Mouse (Mus musculus): Measurements from ENCODE around the gene Fcor.

Gene Fcor

GRCm38 (mm10) chr8:3674671-3675070, 2.5 kb upstream of the Fcor start:
- DNase-seq (ENCODE audit: low read depth, low spot score): no peak

GRCm38 (mm10) chr8:3670388-3670787, 1.8 kb downstream of the Fcor start:
- DNase-seq (ENCODE audit: low read depth, low spot score): peak; percentile 72

GRCm38 (mm10) chr8:3665507-3665906, 6.7 kb downstream of the Fcor start, which contains the start of gene Mcemp1:
Mcemp1 (plus strand) TSS chr8:3665754.
- no peak for DNase-seq (ENCODE audit: low read depth, low spot score)

GRCm38 (mm10) chr8:3664405-3664804, 7.8 kb downstream of the Fcor start:
- no peak for DNase-seq (ENCODE audit: low read depth, low spot score)

GRCm38 (mm10) chr8:3660889-3661288, 11.3 kb downstream of the Fcor start:
- DNase-seq (ENCODE audit: low read depth, low spot score): no peak

DNA sequence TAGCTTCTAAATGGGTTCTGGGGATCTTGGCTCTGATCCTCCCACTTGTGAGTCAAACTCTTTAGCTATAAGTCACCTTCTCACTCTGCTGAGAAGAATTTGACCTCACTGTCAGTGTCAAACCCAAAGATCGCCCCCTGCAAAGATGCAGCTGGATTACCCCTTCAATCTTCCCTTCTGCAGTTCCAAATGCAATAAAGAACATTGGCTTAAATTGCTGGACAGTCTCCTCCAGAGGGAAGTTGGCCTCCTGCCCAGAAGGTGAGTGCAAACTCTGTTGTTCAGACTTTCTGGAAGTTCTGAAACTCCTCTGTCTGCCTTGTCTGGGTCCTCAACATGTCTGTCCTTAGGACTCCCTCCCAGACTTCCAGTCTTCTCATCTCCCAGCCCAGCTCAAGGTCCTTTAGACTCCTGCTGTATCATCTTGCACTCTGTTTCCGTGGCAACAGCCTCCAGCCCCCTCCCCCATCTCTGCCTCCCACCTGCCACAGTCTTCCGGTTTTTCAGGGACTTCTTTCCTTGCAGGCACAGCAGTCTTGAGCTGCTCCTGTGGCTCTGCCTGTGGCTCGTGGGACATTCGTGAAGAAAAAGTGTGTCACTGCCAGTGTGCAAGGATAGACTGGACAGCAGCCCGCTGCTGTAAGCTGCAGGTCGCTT, 15.3 kb downstream of the Fcor start:
- peak; percentile 48 for DNase-seq (ENCODE audit: low read depth, low spot score)

GRCm38 (mm10) chr8:3655526-3655925, 16.6 kb downstream of the Fcor start, which contains the start of gene Retn:
Retn (plus strand) TSS chr8:3655770.
- DNase-seq (ENCODE audit: low read depth, low spot score): no peak

GRCm38 (mm10) chr8:3654726-3655508, 17.2 kb downstream of the Fcor start:
- peak; percentile 56 for DNase-seq (ENCODE audit: low read depth, low spot score)

GRCm38 (mm10) chr8:3652845-3653244, 19.3 kb downstream of the Fcor start:
- no peak for DNase-seq (ENCODE audit: low read depth, low spot score)

DNA sequence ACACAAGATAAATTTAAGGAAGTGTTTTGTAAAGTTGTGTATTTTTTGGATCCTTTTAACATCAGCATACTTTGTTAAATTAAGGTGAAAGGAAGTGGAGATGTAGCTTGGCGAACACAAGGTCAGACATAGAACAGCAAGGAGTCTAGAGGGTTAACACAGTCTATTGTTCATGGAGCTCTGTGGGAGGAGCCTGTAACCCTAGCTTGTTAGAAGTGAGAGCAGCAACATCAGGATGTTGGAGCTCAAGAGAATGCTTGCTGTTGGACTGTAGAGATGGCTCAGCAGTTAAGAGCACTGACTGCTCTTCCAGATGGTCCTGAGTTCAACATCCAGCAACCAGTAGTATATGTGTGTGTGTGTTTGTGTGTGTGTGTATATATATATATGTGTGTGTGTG, 23.2 kb downstream of the Fcor start:
- DNase-seq (ENCODE audit: low read depth, low spot score): peak; percentile 80

GRCm38 (mm10) chr8:3648268-3648667, 23.9 kb downstream of the Fcor start:
- DNase-seq (ENCODE audit: low read depth, low spot score): no peak

DNA sequence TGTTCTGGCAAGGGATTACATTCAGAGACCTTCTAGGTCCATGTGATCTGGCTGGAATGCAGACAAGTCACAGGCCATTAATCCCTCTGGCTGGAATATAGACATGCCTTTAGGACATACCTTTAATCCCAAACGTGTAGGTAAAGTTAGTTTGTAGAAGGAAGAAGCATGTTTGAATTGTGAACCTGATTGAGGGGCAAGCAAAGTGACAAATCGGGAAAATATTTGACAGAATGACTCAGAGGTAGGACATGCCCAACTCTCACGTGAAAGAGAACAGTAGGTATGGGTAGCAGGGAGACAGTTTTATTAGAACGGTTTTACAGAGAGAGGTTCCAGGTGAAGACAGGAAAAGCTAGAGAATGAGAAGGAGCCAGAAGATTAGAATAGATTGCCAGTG, 24.6 kb downstream of the Fcor start:
- no peak for DNase-seq (ENCODE audit: low read depth, low spot score)

- no peak for DNase-seq (ENCODE audit: low read depth, low spot score)
These were observed 25.2 kb downstream of the Fcor start for GRCm38 (mm10) chr8:3646824-3647531.

DNA sequence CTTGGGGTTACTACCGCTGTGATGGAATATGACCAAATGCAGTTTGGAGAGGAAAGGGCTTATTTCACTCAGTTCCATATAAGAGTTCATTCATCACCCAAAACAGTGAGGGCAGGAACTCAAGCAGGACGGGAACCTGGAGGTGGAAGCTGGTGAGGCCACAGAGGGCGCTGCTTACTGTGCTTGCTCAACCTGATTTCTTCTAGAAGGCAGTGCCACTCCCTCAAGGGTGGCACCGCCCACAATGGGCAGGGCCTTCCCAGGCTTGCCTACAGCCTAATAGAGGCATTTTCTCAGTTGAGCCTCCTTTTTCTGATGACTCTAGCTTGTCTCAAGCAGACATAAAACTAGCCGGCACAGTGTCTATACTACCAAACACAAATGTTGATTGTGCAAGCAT, 26.4 kb downstream of the Fcor start:
- DNase-seq (ENCODE audit: low read depth, low spot score): peak; percentile 85

DNA sequence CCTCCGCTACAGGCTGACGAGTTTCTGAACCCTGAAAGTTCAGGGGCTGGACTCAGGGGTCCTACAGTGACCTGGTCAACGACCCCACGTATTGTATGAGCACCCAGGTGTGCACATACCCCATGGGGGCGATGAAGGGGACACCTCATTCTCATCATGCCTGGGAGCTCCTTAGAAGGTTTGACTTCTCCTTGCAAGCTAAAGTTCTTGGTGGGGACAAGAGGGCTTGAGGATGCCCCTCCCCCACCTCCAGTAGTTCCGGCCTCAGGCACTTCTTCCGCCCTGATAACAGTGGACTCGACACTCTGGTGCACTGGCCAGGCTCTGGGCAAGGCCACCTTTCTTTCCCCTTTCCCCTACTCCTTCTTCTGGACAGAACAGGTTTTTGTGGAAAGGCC, 40.7 kb downstream of the Fcor start:
- peak; percentile 33 for DNase-seq (ENCODE audit: low read depth, low spot score)

- peak; percentile 88 for DNase-seq (ENCODE audit: low read depth, low spot score)
These were observed 41.3 kb downstream of the Fcor start, which contains the start of gene Stxbp2 for GRCm38 (mm10) chr8:3630647-3631477. Stxbp2 (plus strand) TSS chr8:3630955.

GRCm38 (mm10) chr8:3628014-3628413, 44.1 kb downstream of the Fcor start:
- peak; percentile 88 for DNase-seq (ENCODE audit: low read depth, low spot score)

DNA sequence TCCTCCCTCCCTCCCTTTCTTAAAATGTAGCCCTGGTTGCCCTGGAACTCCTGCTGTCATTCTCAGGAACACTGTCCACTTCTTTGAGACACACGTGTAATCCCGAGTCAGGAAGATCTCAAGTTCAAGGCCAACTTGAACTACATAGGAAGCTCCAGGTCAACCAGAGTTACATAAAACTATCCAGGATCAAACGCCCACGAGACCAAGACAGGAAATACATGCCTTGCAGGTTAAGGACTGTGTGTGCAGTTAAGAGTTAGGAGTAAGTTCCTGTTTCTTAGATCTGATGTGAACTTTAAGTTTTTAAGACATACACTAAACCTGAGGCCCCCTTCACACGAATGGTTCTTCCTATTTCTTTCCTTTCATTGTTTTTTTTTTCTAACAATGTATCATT, 45.2 kb downstream of the Fcor start:
- no peak for DNase-seq (ENCODE audit: low read depth, low spot score)

GRCm38 (mm10) chr8:3625445-3625844, 46.7 kb downstream of the Fcor start, which contains the start of gene Pcp2:
Pcp2 (minus strand) TSS chr8:3625545.
- DNase-seq (ENCODE audit: low read depth, low spot score): no peak

DNA sequence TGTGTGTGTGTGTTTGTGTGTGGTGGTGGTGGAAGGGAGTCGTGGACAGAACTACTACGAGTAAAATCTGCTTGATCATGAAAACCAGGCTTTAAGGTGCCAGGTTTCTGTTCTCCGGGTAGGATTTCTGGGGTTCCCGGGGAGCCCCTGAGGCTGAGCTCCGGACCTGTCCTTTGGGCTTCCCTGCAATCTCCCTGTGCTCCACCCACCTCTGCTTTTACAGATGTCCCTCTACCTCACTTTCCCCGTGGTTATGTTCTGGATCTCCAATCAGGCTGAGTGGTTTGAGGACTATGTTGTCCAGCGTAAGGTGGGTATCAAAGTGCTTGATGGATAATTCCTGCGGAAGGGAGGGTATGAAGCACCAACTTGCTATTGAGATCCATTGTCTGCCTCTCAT, 50.0 kb downstream of the Fcor start:
- no peak for DNase-seq (ENCODE audit: low read depth, low spot score)

GRCm38 (mm10) chr8:3621199-3621970, 50.8 kb downstream of the Fcor start, which contains the start of the genes Xab2 and Pet100:
Xab2 (minus strand) TSS chr8:3621316.
Pet100 (plus strand) TSS chr8:3621548.
- DNase-seq (ENCODE audit: low read depth, low spot score): peak; percentile 100

All from R1 (cell line).